Mouse (Mus musculus) midbrain, postnatal 0 days (tissue): ENCODE results near the gene Lmnb2. TPM values are rescaled to one million over a fixed set of nuclear protein-coding genes. Genes with fewer than 3 reads are reported as not detected.
A peak's percentile ranks its signal among the peaks of the same experiment; 100 is the strongest.

Experiments
- ATAC-seq: fragments of 200-750 bp; cut with Nextera tagmentation; 2 replicates; pipeline ENCODE4 v1.8.0; 2017; ENCODE audit warnings: moderate number of reproducible peaks, mild to moderate bottlenecking, moderate TSS enrichment, moderate library complexity; ENCODE audit not compliant: low FRiP score
- DNase-seq: peaks from one replicate; pipeline ENCODE4 v3.0.0-alpha.2; 2015; ENCODE audit warnings: low spot score
- H3K27ac ChIP-seq: fragments of 300-500 bp; sonication (generic); 2 replicates; pipeline ENCODE4 v1.5.1; 2014; ENCODE audit warnings: low read depth, mild to moderate bottlenecking, low read length, mixed read lengths
- H3K27me3 ChIP-seq: fragments of 300-500 bp; sonication (generic); 2 replicates; pipeline ENCODE4 v1.6.1; 2014; ENCODE audit warnings: low read length, control low read depth, mixed read lengths; ENCODE audit not compliant: insufficient read depth
- H3K36me3 ChIP-seq: fragments of 300-500 bp; sonication (generic); 2 replicates; pipeline ENCODE4 v1.6.1; 2014; ENCODE audit warnings: low read length, control low read depth, mixed read lengths; ENCODE audit not compliant: insufficient read depth
- H3K4me1 ChIP-seq: fragments of 300-500 bp; sonication (generic); 2 replicates; pipeline ENCODE4 v1.6.1; 2014; ENCODE audit warnings: mild to moderate bottlenecking, control low read depth, antibody characterized with exemption, low read length, mixed read lengths; ENCODE audit not compliant: insufficient read depth
- H3K4me2 ChIP-seq: fragments of 300-500 bp; sonication (generic); 2 replicates; pipeline ENCODE4 v1.6.1; 2014; ENCODE audit warnings: low read depth, mild to moderate bottlenecking, low read length, mixed read lengths; ENCODE audit not compliant: poor library complexity, severe bottlenecking
- H3K4me3 ChIP-seq: fragments of 300-500 bp; sonication (generic); 2 replicates; pipeline ENCODE4 v1.5.1; 2014; ENCODE audit warnings: low read depth, mild to moderate bottlenecking, low read length, moderate library complexity
- H3K9ac ChIP-seq: fragments of 300-500 bp; sonication (generic); replicated peaks from 2 replicates; pipeline ENCODE4 v1.6.1; 2014; ENCODE audit warnings: mild to moderate bottlenecking, low read length, moderate library complexity, mixed read lengths; ENCODE audit not compliant: poor library complexity, severe bottlenecking
- H3K9me3 ChIP-seq: fragments of 300-500 bp; sonication (generic); 2 replicates; pipeline ENCODE4 v1.6.1; 2016; ENCODE audit warnings: low read length, control low read depth
- CTCF ChIP-seq: IDR thresholded peaks from 2 replicates; pipeline ENCODE4 v1.5.1; 2016; ENCODE audit warnings: antibody characterized with exemption, mild to moderate bottlenecking
- WGBS: fragments of 180-500 bp; shearing (Covaris S2); extraction: QIAGEN DNeasy Blood & Tissue Kit; methylation state at CpG from one replicate; pipeline ENCODE4 v1.1.7; 2014; 5-methylcytosine and 5-hydroxymethylcytosine counted together
- polyA plus RNA-seq: library from polyadenylated mRNA; unstranded; fragments of >200 nt; fragmentation: Nextera tagmentation; extraction: Ambion mirVana; gene quantifications from 2 replicates; pipeline ENCODE4 v1.2.1, GENCODE M21; 2015
- total RNA-seq: library from RNA; depleted of rRNA; stranded (reverse); fragments of >200 nt; gene quantifications from 2 replicates; pipeline ENCODE4 v1.2.3, GENCODE M21; 2014

Lmnb2 gene
- total and polyA plus RNA-seq, 2 experiments from 2014 or later, result 22.6 to 47.3 TPM

DNA sequence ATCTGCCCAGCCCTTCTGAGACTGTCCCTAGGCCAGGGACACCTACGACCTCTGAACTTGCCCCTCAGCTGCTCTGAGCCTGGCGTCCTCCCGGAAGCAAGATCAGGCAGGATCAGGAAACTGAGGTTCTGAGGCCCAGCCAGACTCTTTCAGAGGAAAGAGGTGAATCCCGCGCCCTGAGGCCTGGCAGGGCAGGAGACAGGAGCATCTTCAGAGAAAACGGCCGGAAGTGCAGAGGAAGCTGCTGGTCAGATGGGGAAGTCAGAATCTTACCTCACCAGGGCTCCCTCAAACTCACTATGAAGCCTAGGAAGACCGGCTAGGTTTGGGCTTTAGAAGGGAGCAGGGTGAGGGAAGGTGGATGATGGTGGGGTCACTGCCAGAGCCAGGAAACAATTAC lies 24.9 kb upstream of the Lmnb2 start:
- H3K4me2 ChIP-seq, result no peak overlapping the region
- H3K9ac ChIP-seq, result no peak overlapping the region
- H3K4me1 ChIP-seq, result peaks cover 8% of the 10 kb centered on the region; the same call in 1 of the 2 replicates
- ATAC-seq (no peak), DNase-seq (no peak)
- H3K27me3 ChIP-seq, result no peaks in the 10 kb centered on the region
- WGBS, result 70% methylated on average over 8 of the region's 8 CpGs
- H3K9me3 ChIP-seq, result no peaks in the 10 kb centered on the region
- no peaks in the 10 kb centered on the region for H3K36me3 ChIP-seq
- TF ChIP-seq CTCF, result no peak
- no peak overlapping the region for H3K27ac ChIP-seq
- H3K4me3 ChIP-seq, result no peak overlapping the region

DNA sequence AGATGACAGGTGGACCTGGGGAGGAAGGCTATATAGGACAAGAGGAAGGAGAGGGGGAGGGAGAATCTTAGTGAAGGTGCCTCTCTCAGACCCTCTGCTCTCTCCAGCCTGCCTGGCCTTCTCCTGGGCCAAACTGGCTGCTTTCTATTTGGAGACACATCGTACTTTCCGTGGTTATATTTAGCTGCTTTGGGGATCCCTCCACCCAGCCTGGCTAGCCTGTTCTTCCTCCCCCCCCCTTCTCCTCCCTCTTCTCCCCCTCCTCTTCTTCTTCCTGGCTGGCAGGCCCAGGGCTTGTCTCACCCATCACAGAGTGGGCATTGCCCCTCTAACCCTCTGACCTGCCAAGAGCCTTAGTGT lies 22.9 kb upstream of the Lmnb2 start:
- no peak overlapping the region for H3K27ac ChIP-seq

DNA sequence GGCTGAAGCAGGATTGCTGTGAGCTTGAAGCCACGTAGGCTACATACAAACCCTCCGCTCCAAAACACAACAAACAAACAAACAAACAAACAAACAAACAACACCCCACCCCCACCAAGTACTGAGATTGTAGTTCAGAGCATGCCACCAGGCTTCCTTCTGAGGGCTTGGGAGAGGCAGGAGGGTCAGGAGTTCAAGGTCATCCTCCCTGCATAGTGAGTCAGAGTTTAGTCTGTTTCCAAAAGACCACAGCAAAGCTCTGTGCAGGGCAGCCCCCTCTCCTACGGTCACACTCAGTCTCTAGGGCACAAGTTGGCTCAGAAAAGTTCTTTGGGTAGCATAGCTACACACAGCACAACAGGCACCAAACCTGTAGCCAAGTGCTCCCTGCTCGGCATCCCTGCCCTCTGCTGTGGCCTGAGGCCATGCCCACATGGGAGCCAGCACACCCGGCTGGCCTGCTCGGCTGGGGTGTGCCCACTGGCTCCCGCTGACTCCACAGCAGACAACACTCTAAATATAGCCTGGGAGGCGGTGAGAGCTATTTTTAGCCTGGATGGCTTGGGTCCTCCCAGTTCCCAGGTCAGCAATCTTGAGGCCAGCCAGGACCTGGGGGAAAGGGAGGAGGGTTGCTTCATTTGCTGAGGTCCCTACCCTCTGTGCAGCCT lies 22.4 kb upstream of the Lmnb2 start:
- Histone ChIP-seq H3K4me2 (peak overlapping the region; percentile 53), H3K36me3 (no peaks in the 10 kb centered on the region), H3K4me1 (peaks cover 17% of the 10 kb centered on the region), H3K27ac (peak overlapping the region; percentile 65), H3K27me3 (peaks cover 17% of the 10 kb centered on the region), H3K9ac (peak overlapping the region; percentile 29), H3K4me3 (peak overlapping the region; percentile 31), H3K9me3 (no peaks in the 10 kb centered on the region)
- DNase-seq (no peak), ATAC-seq (no peak)
- 52% methylated on average over 8 of the region's 8 CpGs for WGBS
- no peak for TF ChIP-seq CTCF

More for the DNA sequence above, 22.9 kb upstream of the Lmnb2 start:
- H3K4me2 ChIP-seq, result no peak overlapping the region
- no peak for ATAC-seq
- WGBS, result 72% methylated on average over 2 of the region's 2 CpGs
- peaks cover 14% of the 10 kb centered on the region for H3K27me3 ChIP-seq
- TF ChIP-seq CTCF, result no peak
- no peak for DNase-seq
- no peaks in the 10 kb centered on the region for H3K36me3 ChIP-seq
- no peaks in the 10 kb centered on the region for H3K9me3 ChIP-seq
- no peak overlapping the region for H3K4me3 ChIP-seq
- peaks cover 16% of the 10 kb centered on the region for H3K4me1 ChIP-seq
- peak overlapping the region; percentile 3; the same call in 1 of the 2 replicates for H3K9ac ChIP-seq

DNA sequence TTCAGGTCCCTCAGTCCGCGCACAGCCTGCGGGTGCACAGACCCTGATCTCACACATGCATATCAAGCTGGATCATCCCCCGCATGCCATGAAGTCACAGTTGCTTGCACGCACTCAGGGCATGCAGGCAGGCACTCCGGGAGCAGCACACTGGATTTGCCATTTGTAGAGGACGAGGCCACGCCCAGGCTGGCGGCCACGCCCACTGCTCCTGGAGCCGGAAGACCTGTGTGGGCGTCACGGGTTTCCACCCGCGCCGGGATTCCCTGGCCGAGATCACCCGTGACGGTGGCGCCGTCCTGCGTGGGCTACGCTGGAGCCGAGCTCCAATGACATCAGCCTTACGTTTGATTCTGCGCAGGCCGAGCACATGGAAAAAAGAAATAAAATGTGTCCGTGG lies 21.6 kb upstream of the Lmnb2 start:
- Histone ChIP-seq H3K4me2 (peak overlapping the region; percentile 53), H3K27me3 (peaks cover 23% of the 10 kb centered on the region), H3K9me3 (no peaks in the 10 kb centered on the region), H3K4me1 (peaks cover 17% of the 10 kb centered on the region), H3K27ac (peak overlapping the region; percentile 65), H3K4me3 (peak overlapping the region; percentile 31), H3K9ac (peak overlapping the region; percentile 29; the same call in 1 of the 2 replicates), H3K36me3 (no peaks in the 10 kb centered on the region)
- 2% methylated on average over 28 of the region's 28 CpGs for WGBS
- TF ChIP-seq CTCF, result no peak
- DNase-seq (peak; percentile 74), ATAC-seq (peak; percentile 79)

DNA sequence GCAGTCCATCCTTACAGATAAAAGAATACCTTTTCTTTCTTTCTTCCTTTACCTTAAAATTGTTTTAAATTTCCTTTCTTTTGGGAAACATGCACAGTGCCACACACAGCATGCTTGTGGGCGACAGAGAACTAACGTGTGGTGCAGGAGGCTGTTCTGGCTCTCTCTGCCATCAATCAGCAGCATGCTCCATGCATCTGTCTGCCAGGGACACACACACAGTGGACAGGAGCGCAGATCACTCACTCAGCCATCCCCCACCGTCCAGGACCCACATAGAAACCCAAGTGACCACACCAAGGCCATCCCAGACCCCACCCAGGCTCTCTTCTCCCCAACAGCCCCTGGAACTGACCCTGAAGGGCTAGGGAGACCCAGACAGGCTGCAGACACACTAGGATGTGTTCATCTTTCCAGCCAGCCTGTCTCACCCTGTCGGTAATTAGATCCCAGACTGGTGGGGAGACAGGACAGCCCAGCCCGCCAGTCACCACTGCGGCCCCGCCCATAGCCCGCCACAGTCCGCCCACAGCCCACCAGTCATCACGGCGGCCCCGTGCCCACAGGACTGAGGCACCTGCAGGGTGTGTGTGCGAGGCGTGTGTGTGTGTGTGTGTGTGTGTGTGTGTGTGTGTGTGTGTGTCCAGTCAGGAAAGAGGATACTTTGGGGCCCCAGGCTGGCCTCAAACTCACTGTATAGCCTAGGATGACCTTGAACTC lies 20.9 kb upstream of the Lmnb2 start:
- peak; percentile 21 for ATAC-seq
- Histone ChIP-seq H3K27me3 (peaks cover 29% of the 10 kb centered on the region), H3K4me2 (peak overlapping the region; percentile 53), H3K9me3 (no peaks in the 10 kb centered on the region), H3K4me3 (peak overlapping the region; percentile 31), H3K36me3 (no peaks in the 10 kb centered on the region), H3K9ac (peak overlapping the region; percentile 29), H3K27ac (peak overlapping the region; percentile 65; the same call in 1 of the 2 replicates), H3K4me1 (peaks cover 17% of the 10 kb centered on the region)
- DNase-seq, result no peak
- no peak for TF ChIP-seq CTCF
- 14% methylated on average over 14 of the region's 15 CpGs for WGBS

DNA sequence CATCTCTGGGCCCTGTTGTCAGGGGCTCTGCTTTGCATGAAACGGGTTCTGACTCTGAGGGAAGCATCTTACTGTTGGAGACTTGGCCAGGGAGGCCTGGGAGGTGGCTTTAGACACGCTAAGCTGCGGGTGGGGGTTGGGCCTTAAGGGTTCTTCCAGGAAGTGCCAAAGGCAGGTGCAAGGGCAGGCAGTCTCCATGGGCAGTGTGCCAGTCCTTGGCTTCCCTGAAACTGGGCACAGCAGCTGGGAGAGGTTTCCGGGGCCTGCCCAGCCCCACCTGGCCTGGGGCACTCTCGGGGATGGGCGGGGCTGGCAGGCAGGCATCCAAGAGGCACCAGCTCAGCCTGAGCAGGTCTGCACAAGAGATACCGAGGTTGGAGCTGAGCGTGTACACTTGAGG lies 19.6 kb upstream of the Lmnb2 start:
- Histone ChIP-seq H3K9me3 (no peaks in the 10 kb centered on the region), H3K27ac (no peak overlapping the region), H3K4me2 (no peak overlapping the region), H3K4me3 (no peak overlapping the region), H3K9ac (no peak overlapping the region), H3K27me3 (peaks cover 41% of the 10 kb centered on the region), H3K4me1 (peaks cover 17% of the 10 kb centered on the region), H3K36me3 (no peaks in the 10 kb centered on the region)
- ATAC-seq (no peak), DNase-seq (no peak)
- no peak for TF ChIP-seq CTCF
- WGBS, result 27% methylated on average over 8 of the region's 8 CpGs
